Mouse (Mus musculus): ENCODE results near the gene Klhl24. TPM values are rescaled to one million over a fixed set of nuclear protein-coding genes. Genes with fewer than 3 reads are reported as not detected.

The Klhl24 gene
- polyA plus RNA-seq, 1 experiment from 2014 or later: 19.1 TPM

- no peak overlapping the region for H3K27ac ChIP-seq (ENCODE audit: low read length)
- H3K9me3 ChIP-seq (replicated peaks; ENCODE audit: control insufficient read depth, low read length): no peaks in the 10 kb centered on the region
- H3K27me3 ChIP-seq (ENCODE audit: control insufficient read depth, insufficient read depth, low read length): no peaks in the 10 kb centered on the region
- WGBS: 19% methylated on average over 5 of the region's 5 CpGs
- ATAC-seq (ENCODE audit: insufficient read depth, low FRiP score): no peak
- no peak overlapping the region for H3K4me3 ChIP-seq (replicated peaks; ENCODE audit: low read length)
- no peaks in the 10 kb centered on the region for H3K4me1 ChIP-seq (ENCODE audit: control insufficient read depth, insufficient read depth, low read length)
- H3K9ac ChIP-seq (ENCODE audit: low read length): no peak overlapping the region
- H3K4me2 ChIP-seq (ENCODE audit: low read depth, low read length): no peak overlapping the region
- H3K36me3 ChIP-seq (ENCODE audit: control insufficient read depth, insufficient read depth, low read length): no peaks in the 10 kb centered on the region
Observed at GRCm38 (mm10) chr16:20090921-20091575, 6.3 kb upstream of the Klhl24 start.

DNA sequence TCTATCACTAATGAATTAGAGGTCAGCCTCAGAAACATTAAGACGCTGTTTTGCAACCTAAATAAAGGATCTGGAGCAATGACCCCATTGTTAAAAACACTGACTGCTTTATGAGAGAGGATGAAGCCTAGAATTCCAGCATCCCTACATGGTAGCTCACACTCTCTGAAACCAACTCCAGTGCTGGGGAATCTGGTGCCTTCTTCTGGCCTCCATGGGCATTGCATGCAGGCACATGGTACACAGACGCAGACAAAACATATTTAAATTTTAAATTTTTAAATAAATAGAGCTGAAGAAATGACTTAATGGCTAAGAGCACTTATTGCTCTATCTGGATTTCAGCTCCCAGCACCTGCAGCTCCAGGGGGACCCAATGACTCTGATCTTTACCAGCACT, 1.4 kb upstream of the Klhl24 start:
- Histone ChIP-seq H3K4me1 (ENCODE audit: control insufficient read depth, insufficient read depth, low read length) (peaks cover 3% of the 10 kb centered on the region; the same call in 1 of the 2 replicates), H3K27ac (ENCODE audit: low read length) (no peak overlapping the region), H3K36me3 (ENCODE audit: control insufficient read depth, insufficient read depth, low read length) (no peaks in the 10 kb centered on the region), H3K9me3 (replicated peaks; ENCODE audit: control insufficient read depth, low read length) (no peaks in the 10 kb centered on the region), H3K27me3 (ENCODE audit: control insufficient read depth, insufficient read depth, low read length) (no peaks in the 10 kb centered on the region), H3K4me3 (replicated peaks; ENCODE audit: low read length) (no peak overlapping the region), H3K4me2 (ENCODE audit: low read depth, low read length) (no peak overlapping the region), H3K9ac (ENCODE audit: low read length) (no peak overlapping the region)
- no peak for ATAC-seq (ENCODE audit: insufficient read depth, low FRiP score)
- WGBS: 82% methylated on average over 2 of the region's 2 CpGs

DNA sequence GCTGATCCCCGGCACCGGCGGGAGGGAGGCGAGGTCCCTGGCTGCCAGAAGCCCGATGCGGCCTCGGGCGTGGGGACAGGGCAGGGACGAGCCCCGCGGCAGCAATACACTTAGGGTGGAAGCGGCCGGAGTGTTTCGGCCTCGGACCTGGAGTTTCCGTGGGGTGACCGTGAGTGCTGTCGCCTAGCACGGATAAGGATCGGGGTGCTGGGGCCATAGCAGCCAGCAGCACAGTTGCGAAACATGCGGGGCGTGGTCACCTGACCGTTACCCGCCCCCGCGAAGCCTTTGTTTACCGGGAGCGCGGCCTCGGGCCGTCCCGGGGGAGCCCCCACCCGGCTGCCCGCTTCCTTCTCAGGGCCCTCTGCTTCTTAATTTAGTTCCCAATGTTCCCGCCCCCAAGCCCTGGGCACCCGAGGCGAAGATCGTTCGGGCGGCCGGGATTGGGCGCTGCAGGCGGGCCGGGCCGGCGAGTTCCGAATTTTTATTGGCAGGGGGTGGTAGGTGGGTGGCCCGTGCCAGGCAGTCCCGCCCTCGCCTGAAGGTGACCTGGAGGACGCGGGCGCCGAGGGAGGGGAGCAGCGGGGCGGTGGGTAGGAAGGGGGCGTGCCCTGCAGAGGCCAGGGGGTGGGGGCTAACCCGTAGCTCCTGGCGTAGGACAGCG, 501 bp downstream of the Klhl24 start:
- under 1% methylated on average over 61 of the region's 61 CpGs for WGBS
- H3K9me3 ChIP-seq (replicated peaks; ENCODE audit: control insufficient read depth, low read length): no peaks in the 10 kb centered on the region
- no peaks in the 10 kb centered on the region for H3K27me3 ChIP-seq (ENCODE audit: control insufficient read depth, insufficient read depth, low read length)
- peak overlapping the region; percentile 96 for H3K4me3 ChIP-seq (replicated peaks; ENCODE audit: low read length)
- peaks cover 3% of the 10 kb centered on the region; the same call in 1 of the 2 replicates for H3K4me1 ChIP-seq (ENCODE audit: control insufficient read depth, insufficient read depth, low read length)
- H3K4me2 ChIP-seq (ENCODE audit: low read depth, low read length): peak overlapping the region; percentile 57
- H3K9ac ChIP-seq (ENCODE audit: low read length): peak overlapping the region; percentile 94
- 0 out of 2 replicates have a peak, but pooled peaks cover 4% of the 10 kb centered on the region for H3K36me3 ChIP-seq (ENCODE audit: control insufficient read depth, insufficient read depth, low read length)
- peak; percentile 92 for ATAC-seq (ENCODE audit: insufficient read depth, low FRiP score)
- peak overlapping the region; percentile 99 for H3K27ac ChIP-seq (ENCODE audit: low read length)

DNA sequence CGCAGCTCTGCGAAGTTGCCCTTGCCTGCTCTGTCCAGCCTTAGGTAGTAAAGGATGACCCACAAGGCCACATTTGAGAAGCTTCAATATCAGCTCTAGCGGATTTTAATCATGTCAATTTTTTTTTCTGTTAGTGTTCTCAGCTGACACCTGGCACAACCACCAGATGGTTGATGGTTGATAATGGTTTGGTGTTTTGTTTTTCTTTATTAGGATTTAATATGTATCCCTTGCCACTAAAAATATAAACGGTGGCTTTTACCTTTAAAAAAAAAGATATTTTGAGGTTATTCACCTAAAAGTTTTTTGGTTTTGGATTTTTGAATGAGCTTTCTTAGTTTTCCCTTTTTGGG, 1.0 kb downstream of the Klhl24 start:
- 5% methylated on average over 4 of the region's 4 CpGs for WGBS
- no peaks in the 10 kb centered on the region for H3K27me3 ChIP-seq (ENCODE audit: control insufficient read depth, insufficient read depth, low read length)
- H3K4me2 ChIP-seq (ENCODE audit: low read depth, low read length): peak overlapping the region; percentile 57
- H3K27ac ChIP-seq (ENCODE audit: low read length): peak overlapping the region; percentile 99
- ATAC-seq (ENCODE audit: insufficient read depth, low FRiP score): no peak
- H3K4me3 ChIP-seq (replicated peaks; ENCODE audit: low read length): peak overlapping the region; percentile 96
- H3K9ac ChIP-seq (ENCODE audit: low read length): peak overlapping the region; percentile 94
- H3K36me3 ChIP-seq (ENCODE audit: control insufficient read depth, insufficient read depth, low read length): peaks cover 8% of the 10 kb centered on the region
- peaks cover 3% of the 10 kb centered on the region for H3K9me3 ChIP-seq (replicated peaks; ENCODE audit: control insufficient read depth, low read length)
- H3K4me1 ChIP-seq (ENCODE audit: control insufficient read depth, insufficient read depth, low read length): peaks cover 3% of the 10 kb centered on the region; the same call in 1 of the 2 replicates

DNA sequence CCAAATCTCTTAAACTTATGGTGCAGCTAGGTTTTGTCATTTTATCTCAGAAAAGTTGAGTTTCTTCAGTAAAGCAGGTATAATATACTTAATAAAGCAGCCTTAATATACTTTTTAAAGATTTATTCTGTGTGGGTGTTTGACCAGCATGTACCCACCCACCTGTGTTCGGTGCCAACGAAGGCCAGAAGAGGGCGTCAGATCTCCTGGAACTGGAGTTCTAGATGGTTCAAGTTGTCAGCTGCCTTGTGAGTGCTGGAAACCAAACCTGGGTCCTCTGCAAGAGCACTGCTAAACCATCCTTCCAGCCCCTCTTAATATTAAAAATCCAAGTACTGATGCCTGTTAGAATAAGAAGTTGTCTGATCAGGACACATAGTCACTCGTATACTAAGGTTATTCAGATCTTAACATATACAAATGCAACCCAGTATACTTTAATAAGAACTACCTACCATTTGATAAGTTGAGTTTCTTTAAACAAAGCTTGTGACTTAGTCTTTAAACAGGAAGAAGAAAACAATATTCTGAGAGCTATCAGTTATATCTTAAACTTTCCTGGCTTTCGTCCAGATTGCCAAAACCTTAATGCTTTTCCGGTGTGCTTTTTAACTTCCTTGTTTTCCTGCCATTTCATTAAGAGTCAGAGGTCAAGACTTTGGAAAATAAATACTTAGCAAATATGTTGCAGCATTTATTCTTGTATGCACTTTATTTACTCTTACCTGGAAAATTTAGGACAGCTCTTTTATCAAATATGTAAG, 1.7 kb downstream of the Klhl24 start:
- ATAC-seq (ENCODE audit: insufficient read depth, low FRiP score): no peak
- H3K4me2 ChIP-seq (ENCODE audit: low read depth, low read length): 0 out of 2 replicates have a peak overlapping the region, but pooled peaks have one; percentile 57
- no peak overlapping the region for H3K4me3 ChIP-seq (replicated peaks; ENCODE audit: low read length)
- H3K9ac ChIP-seq (ENCODE audit: low read length): no peak overlapping the region
- peaks cover 15% of the 10 kb centered on the region for H3K36me3 ChIP-seq (ENCODE audit: control insufficient read depth, insufficient read depth, low read length)
- H3K27me3 ChIP-seq (ENCODE audit: control insufficient read depth, insufficient read depth, low read length): no peaks in the 10 kb centered on the region
- H3K9me3 ChIP-seq (replicated peaks; ENCODE audit: control insufficient read depth, low read length): peaks cover 7% of the 10 kb centered on the region
- H3K27ac ChIP-seq (ENCODE audit: low read length): no peak overlapping the region
- H3K4me1 ChIP-seq (ENCODE audit: control insufficient read depth, insufficient read depth, low read length): peaks cover 3% of the 10 kb centered on the region; the same call in 1 of the 2 replicates
- 82% methylated on average over 6 of the region's 6 CpGs for WGBS

- 90% methylated on average over 8 of the region's 8 CpGs for WGBS
- Histone ChIP-seq H3K27me3 (ENCODE audit: control insufficient read depth, insufficient read depth, low read length) (no peaks in the 10 kb centered on the region), H3K9me3 (replicated peaks; ENCODE audit: control insufficient read depth, low read length) (peaks cover 7% of the 10 kb centered on the region), H3K9ac (ENCODE audit: low read length) (no peak overlapping the region), H3K4me3 (replicated peaks; ENCODE audit: low read length) (no peak overlapping the region), H3K27ac (ENCODE audit: low read length) (no peak overlapping the region), H3K4me1 (ENCODE audit: control insufficient read depth, insufficient read depth, low read length) (0 out of 2 replicates have a peak, but pooled peaks cover 2% of the 10 kb centered on the region), H3K4me2 (ENCODE audit: low read depth, low read length) (no peak overlapping the region), H3K36me3 (ENCODE audit: control insufficient read depth, insufficient read depth, low read length) (peaks cover 40% of the 10 kb centered on the region)
- no peak for ATAC-seq (ENCODE audit: insufficient read depth, low FRiP score)
Observed at GRCm38 (mm10) chr16:20106996-20107395, 9.7 kb downstream of the Klhl24 start.

GRCm38 (mm10) chr16:20108961-20109360, 11.6 kb downstream of the Klhl24 start:
- Histone ChIP-seq H3K9ac (ENCODE audit: low read length) (no peak overlapping the region), H3K4me2 (ENCODE audit: low read depth, low read length) (no peak overlapping the region), H3K36me3 (ENCODE audit: control insufficient read depth, insufficient read depth, low read length) (peaks cover 26% of the 10 kb centered on the region), H3K27ac (ENCODE audit: low read length) (no peak overlapping the region), H3K27me3 (ENCODE audit: control insufficient read depth, insufficient read depth, low read length) (no peaks in the 10 kb centered on the region), H3K4me3 (replicated peaks; ENCODE audit: low read length) (no peak overlapping the region), H3K9me3 (replicated peaks; ENCODE audit: control insufficient read depth, low read length) (no peaks in the 10 kb centered on the region; the same call in 1 of the 2 replicates), H3K4me1 (ENCODE audit: control insufficient read depth, insufficient read depth, low read length) (0 out of 2 replicates have a peak, but pooled peaks cover 2% of the 10 kb centered on the region)
- no peak for ATAC-seq (ENCODE audit: insufficient read depth, low FRiP score)
- WGBS: 94% methylated on average over 6 of the region's 6 CpGs

DNA sequence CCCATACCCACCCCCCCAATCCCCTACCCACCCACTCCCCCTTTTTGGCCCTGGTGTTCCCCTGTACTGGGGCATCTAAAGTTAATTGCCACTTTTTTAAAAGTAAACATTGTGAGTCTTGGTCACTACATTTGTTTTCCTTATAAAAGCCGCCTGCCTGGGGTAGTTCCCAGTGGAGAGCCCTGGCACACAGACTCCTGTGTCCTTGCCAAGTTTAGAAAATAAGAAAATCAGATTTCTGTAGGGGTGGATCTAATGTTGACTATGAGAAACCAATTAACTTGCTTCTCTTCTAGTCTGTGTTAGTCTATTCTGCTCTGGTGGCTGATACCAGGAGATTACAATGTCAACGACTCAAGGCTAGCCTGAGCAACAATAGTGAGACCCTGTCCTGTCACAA, 15.3 kb downstream of the Klhl24 start:
- Histone ChIP-seq H3K36me3 (ENCODE audit: control insufficient read depth, insufficient read depth, low read length) (peaks cover 14% of the 10 kb centered on the region), H3K4me1 (ENCODE audit: control insufficient read depth, insufficient read depth, low read length) (peaks cover 2% of the 10 kb centered on the region; the same call in 1 of the 2 replicates), H3K4me3 (replicated peaks; ENCODE audit: low read length) (no peak overlapping the region), H3K4me2 (ENCODE audit: low read depth, low read length) (no peak overlapping the region), H3K9me3 (replicated peaks; ENCODE audit: control insufficient read depth, low read length) (no peaks in the 10 kb centered on the region), H3K27ac (ENCODE audit: low read length) (no peak overlapping the region), H3K9ac (ENCODE audit: low read length) (no peak overlapping the region), H3K27me3 (ENCODE audit: control insufficient read depth, insufficient read depth, low read length) (no peaks in the 10 kb centered on the region)
- 65% methylated on average over 2 of the region's 2 CpGs for WGBS
- no peak for ATAC-seq (ENCODE audit: insufficient read depth, low FRiP score)

DNA sequence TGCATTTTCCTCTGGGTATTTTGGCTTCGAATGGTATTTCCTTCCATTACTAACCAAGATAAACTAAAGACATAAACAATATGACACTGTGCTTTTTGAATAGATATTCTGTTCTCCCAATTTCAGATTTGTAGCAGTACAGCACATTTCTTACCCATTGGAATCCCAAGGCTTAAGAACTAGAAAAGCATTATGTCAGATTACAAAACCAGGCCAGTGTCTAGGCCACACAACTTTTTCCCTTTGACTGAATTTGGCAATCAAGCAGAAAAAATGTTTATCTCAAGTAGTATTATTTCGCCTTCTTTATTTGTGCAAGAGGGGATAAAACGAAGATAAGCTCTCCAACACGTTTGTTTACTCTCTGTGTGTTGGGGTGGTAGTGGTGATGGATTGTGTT, 18.7 kb downstream of the Klhl24 start:
- H3K4me2 ChIP-seq (ENCODE audit: low read depth, low read length): no peak overlapping the region
- ATAC-seq (ENCODE audit: insufficient read depth, low FRiP score): no peak
- no peak overlapping the region for H3K9ac ChIP-seq (ENCODE audit: low read length)
- H3K4me1 ChIP-seq (ENCODE audit: control insufficient read depth, insufficient read depth, low read length): peaks cover 2% of the 10 kb centered on the region; the same call in 1 of the 2 replicates
- H3K27me3 ChIP-seq (ENCODE audit: control insufficient read depth, insufficient read depth, low read length): no peaks in the 10 kb centered on the region
- WGBS: 45% methylated on average over 4 of the region's 4 CpGs
- H3K9me3 ChIP-seq (replicated peaks; ENCODE audit: control insufficient read depth, low read length): no peaks in the 10 kb centered on the region
- no peak overlapping the region for H3K27ac ChIP-seq (ENCODE audit: low read length)
- H3K36me3 ChIP-seq (ENCODE audit: control insufficient read depth, insufficient read depth, low read length): peaks cover 8% of the 10 kb centered on the region
- no peak overlapping the region for H3K4me3 ChIP-seq (replicated peaks; ENCODE audit: low read length)
